Mouse (Mus musculus): Measurements from ENCODE around the gene Pkp1. TPM values are rescaled to one million over a fixed set of nuclear protein-coding genes. Genes with fewer than 3 reads are reported as not detected.

Gene Pkp1
- polyA plus RNA-seq, 2 experiments, result 31.2 to 41.5 TPM

DNA sequence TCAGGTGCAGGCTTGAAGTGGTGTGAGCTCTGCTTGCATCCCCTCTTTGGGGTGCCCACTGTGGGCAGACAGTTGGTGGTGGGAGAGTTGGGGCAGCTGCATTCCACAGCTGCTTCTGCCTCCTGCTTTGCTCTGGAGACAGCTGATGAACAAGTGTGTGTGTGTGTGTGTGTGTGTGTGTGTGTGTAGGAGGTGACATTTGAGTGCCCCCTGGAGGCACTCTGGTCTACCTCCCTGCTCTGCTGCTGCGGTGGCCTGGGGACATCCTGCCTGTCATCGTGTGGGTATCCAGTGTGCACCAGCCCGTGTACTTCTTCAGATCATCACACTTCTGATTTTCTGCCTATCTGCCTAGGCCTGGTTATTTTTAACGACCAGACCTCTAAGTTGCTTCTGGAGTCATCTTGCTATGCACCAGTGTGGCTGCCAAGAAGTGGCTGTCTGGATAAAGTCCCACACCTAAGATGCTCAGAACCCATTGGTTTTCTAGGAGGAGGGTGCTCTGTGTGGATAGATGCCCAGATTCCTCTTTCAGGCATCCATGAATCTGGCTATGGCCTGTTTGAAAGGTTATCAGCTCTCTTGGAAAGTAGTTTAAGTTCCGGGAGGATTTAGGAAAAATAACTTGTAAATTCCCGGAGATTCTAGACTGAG is 84.7 kb downstream of the Pkp1 start:
- no peaks in the 10 kb centered on the region for H3K36me3 ChIP-seq (ENCODE audit: control insufficient read depth, insufficient read depth, low read length)
- DNase-seq (ENCODE audit: low spot score), result peak; percentile 27

DNA sequence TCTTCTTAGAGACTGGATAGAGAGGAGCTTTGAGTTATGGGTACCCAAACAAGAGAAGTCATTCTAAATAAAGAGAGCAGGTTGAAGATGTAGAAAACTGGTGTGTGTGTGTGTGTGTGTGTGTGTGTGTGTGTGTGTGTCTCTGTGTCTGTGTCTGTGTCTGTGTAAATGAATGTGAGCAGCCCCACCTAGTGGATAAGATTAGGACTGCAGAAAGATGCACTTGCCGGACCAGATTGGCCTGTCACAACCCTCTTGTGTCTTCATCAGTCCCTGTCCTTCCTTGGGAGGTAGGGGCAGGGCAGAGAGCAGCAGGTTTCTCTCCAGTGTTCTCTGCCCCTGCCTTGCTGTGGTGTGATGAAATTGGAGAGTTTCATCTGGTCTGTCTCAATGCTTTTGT is 90.1 kb downstream of the Pkp1 start:
- Histone ChIP-seq H3K4me1 (ENCODE audit: control insufficient read depth, insufficient read depth, low read length) (no peaks in the 10 kb centered on the region), H3K9me3 (ENCODE audit: control insufficient read depth, low read length) (no peaks in the 10 kb centered on the region), H3K9ac (ENCODE audit: low read depth, low read length, severe bottlenecking) (no peak overlapping the region), H3K27ac (replicated peaks; ENCODE audit: low read depth, low read length) (no peak overlapping the region), H3K4me2 (replicated peaks; ENCODE audit: low read depth, low read length, severe bottlenecking) (no peak overlapping the region), H3K27me3 (ENCODE audit: control insufficient read depth, insufficient read depth, low read length) (no peaks in the 10 kb centered on the region), H3K4me3 (replicated peaks; ENCODE audit: low read length) (no peak overlapping the region), H3K36me3 (ENCODE audit: control insufficient read depth, insufficient read depth, low read length) (no peaks in the 10 kb centered on the region)
- ATAC-seq (ENCODE audit: low FRiP score, low read depth) (no peak; the same call in 1 of the 2 replicates), DNase-seq (ENCODE audit: low spot score) (peak; percentile 59)
- 15% methylated on average over 1 of the region's 1 CpGs for WGBS
- TF ChIP-seq POLR2A (IDR thresholded peaks at IDR 0.05; ENCODE audit: borderline replicate concordance, extremely low read depth, insufficient read depth, insufficient read length), result no peak

More for the DNA sequence above, 84.7 kb downstream of the Pkp1 start:
- Histone ChIP-seq H3K4me1 (ENCODE audit: control insufficient read depth, insufficient read depth, low read length) (peaks cover 5% of the 10 kb centered on the region; the same call in 1 of the 2 replicates), H3K27me3 (ENCODE audit: control insufficient read depth, insufficient read depth, low read length) (no peaks in the 10 kb centered on the region), H3K27ac (replicated peaks; ENCODE audit: low read depth, low read length) (no peak overlapping the region), H3K9me3 (ENCODE audit: control insufficient read depth, low read length) (no peaks in the 10 kb centered on the region), H3K4me2 (replicated peaks; ENCODE audit: low read depth, low read length, severe bottlenecking) (no peak overlapping the region), H3K9ac (ENCODE audit: low read depth, low read length, severe bottlenecking) (no peak overlapping the region), H3K4me3 (replicated peaks; ENCODE audit: low read length) (no peak overlapping the region)
- no peak for TF ChIP-seq POLR2A (IDR thresholded peaks at IDR 0.05; ENCODE audit: borderline replicate concordance, extremely low read depth, insufficient read depth, insufficient read length)
- WGBS, result 60% methylated on average over 6 of the region's 6 CpGs
- ATAC-seq (ENCODE audit: low FRiP score, low read depth), result peak; percentile 41

- Histone ChIP-seq H3K9me3 (ENCODE audit: control insufficient read depth, low read length) (no peaks in the 10 kb centered on the region), H3K27me3 (ENCODE audit: control insufficient read depth, insufficient read depth, low read length) (peaks cover 34% of the 10 kb centered on the region), H3K4me2 (replicated peaks; ENCODE audit: low read depth, low read length, severe bottlenecking) (no peak overlapping the region), H3K4me1 (ENCODE audit: control insufficient read depth, insufficient read depth, low read length) (0 out of 2 replicates have a peak, but pooled peaks cover 3% of the 10 kb centered on the region), H3K27ac (replicated peaks; ENCODE audit: low read depth, low read length) (no peak overlapping the region), H3K36me3 (ENCODE audit: control insufficient read depth, insufficient read depth, low read length) (no peaks in the 10 kb centered on the region), H3K9ac (ENCODE audit: low read depth, low read length, severe bottlenecking) (no peak overlapping the region), H3K4me3 (replicated peaks; ENCODE audit: low read length) (no peak overlapping the region)
- 85% methylated on average over 6 of the region's 7 CpGs for WGBS
- TF ChIP-seq POLR2A (IDR thresholded peaks at IDR 0.05; ENCODE audit: borderline replicate concordance, extremely low read depth, insufficient read depth, insufficient read length), result no peak
- DNase-seq (ENCODE audit: low spot score) (no peak), ATAC-seq (ENCODE audit: low FRiP score, low read depth) (no peak)
These were observed 97.2 kb downstream of the Pkp1 start for GRCm38 (mm10) chr1:135821780-135822179.

Other genes with a start within 250 kb of the Pkp1 start
- 120 and 123 TPM in 2 replicates for gene Csrp1, start 199.1 kb downstream of the Pkp1 start, polyA plus RNA-seq (2012; rRNA removed)
- gene Csrp1, start 199.1 kb downstream of the Pkp1 start, polyA plus RNA-seq (2014; fragmentation: Nextera tagmentation; extraction: Ambion mirVana), result 95.6 and 102 TPM in 2 replicates
- 60.6 and 69.1 TPM in 2 replicates for gene Phlda3, start 153.1 kb downstream of the Pkp1 start, polyA plus RNA-seq (2012; rRNA removed)
- 85.1 and 87.4 TPM in 2 replicates for gene Phlda3, start 153.1 kb downstream of the Pkp1 start, polyA plus RNA-seq (2014; fragmentation: Nextera tagmentation; extraction: Ambion mirVana)
- gene Tnni1, start 139.8 kb downstream of the Pkp1 start, polyA plus RNA-seq (2012; rRNA removed), result 349 and 357 TPM in 2 replicates
- gene Tnni1, start 139.8 kb downstream of the Pkp1 start, polyA plus RNA-seq (2014; fragmentation: Nextera tagmentation; extraction: Ambion mirVana), result 300 and 419 TPM in 2 replicates
- gene Lad1, start 100.6 kb downstream of the Pkp1 start, polyA plus RNA-seq (2012; rRNA removed), result 10.9 and 12.2 TPM in 2 replicates
- gene Lad1, start 100.6 kb downstream of the Pkp1 start, polyA plus RNA-seq (2014; fragmentation: Nextera tagmentation; extraction: Ambion mirVana), result 20.9 and 25.9 TPM in 2 replicates
- 44.5 and 108 TPM in 2 replicates for gene Tnnt2, start 82.9 kb downstream of the Pkp1 start, polyA plus RNA-seq (2012; rRNA removed)
- gene Tnnt2, start 82.9 kb downstream of the Pkp1 start, polyA plus RNA-seq (2014; fragmentation: Nextera tagmentation; extraction: Ambion mirVana), result 78.3 and 104 TPM in 2 replicates
- gene Igfn1, start 87.1 kb upstream of the Pkp1 start, polyA plus RNA-seq (2012; rRNA removed), result 0.69 and 0.74 TPM in 2 replicates
- 0.14 and 0.28 TPM in 2 replicates for gene Igfn1, start 87.1 kb upstream of the Pkp1 start, polyA plus RNA-seq (2014; fragmentation: Nextera tagmentation; extraction: Ambion mirVana)
- gene Tmem9, start 88.9 kb upstream of the Pkp1 start, polyA plus RNA-seq (2012; rRNA removed), result 162 and 190 TPM in 2 replicates
- gene Tmem9, start 88.9 kb upstream of the Pkp1 start, polyA plus RNA-seq (2014; fragmentation: Nextera tagmentation; extraction: Ambion mirVana), result 98.6 and 111 TPM in 2 replicates
- gene Ascl5, start 131.6 kb upstream of the Pkp1 start, polyA plus RNA-seq (2012; rRNA removed), result 0.18 and 0.36 TPM in 2 replicates
- not detected in 2 replicates for gene Ascl5, start 131.6 kb upstream of the Pkp1 start, polyA plus RNA-seq (2014; fragmentation: Nextera tagmentation; extraction: Ambion mirVana)
- 16.6 and 22.4 TPM in 2 replicates for gene Cacna1s, start 133.5 kb upstream of the Pkp1 start, polyA plus RNA-seq (2012; rRNA removed)
- 4.3 and 6.9 TPM in 2 replicates for gene Cacna1s, start 133.5 kb upstream of the Pkp1 start, polyA plus RNA-seq (2014; fragmentation: Nextera tagmentation; extraction: Ambion mirVana)
- 10.9 and 13.2 TPM in 2 replicates for gene Kif21b, start 212.2 kb upstream of the Pkp1 start, polyA plus RNA-seq (2012; rRNA removed)
- 3.6 and 3.8 TPM in 2 replicates for gene Kif21b, start 212.2 kb upstream of the Pkp1 start, polyA plus RNA-seq (2014; fragmentation: Nextera tagmentation; extraction: Ambion mirVana)